Mouse (Mus musculus) common myeloid progenitor, adult 5-6 weeks (primary cell): ENCODE results near the gene Sec1. TPM values are rescaled to one million over a fixed set of nuclear protein-coding genes. Genes with fewer than 3 reads are reported as not detected.
A peak's percentile ranks its signal among the peaks of the same experiment; 100 is the strongest.

Experiments
- ATAC-seq: replicated peaks from 2 replicates; pipeline ENCODE4 v1.8.0; 2016; ENCODE audit warnings: low read depth, mild to moderate bottlenecking, moderate TSS enrichment, inconsistent platforms; ENCODE audit not compliant: poor library complexity, severe bottlenecking
- total RNA-seq: library from RNA; stranded (forward); fragments of 200-1000, 187-1606 nt; gene quantifications from 2 replicates; pipeline ENCODE4 v1.2.3, GENCODE M21; 2017

The Sec1 gene
- total RNA-seq, 1 experiment from 2014 or later: not detected

DNA sequence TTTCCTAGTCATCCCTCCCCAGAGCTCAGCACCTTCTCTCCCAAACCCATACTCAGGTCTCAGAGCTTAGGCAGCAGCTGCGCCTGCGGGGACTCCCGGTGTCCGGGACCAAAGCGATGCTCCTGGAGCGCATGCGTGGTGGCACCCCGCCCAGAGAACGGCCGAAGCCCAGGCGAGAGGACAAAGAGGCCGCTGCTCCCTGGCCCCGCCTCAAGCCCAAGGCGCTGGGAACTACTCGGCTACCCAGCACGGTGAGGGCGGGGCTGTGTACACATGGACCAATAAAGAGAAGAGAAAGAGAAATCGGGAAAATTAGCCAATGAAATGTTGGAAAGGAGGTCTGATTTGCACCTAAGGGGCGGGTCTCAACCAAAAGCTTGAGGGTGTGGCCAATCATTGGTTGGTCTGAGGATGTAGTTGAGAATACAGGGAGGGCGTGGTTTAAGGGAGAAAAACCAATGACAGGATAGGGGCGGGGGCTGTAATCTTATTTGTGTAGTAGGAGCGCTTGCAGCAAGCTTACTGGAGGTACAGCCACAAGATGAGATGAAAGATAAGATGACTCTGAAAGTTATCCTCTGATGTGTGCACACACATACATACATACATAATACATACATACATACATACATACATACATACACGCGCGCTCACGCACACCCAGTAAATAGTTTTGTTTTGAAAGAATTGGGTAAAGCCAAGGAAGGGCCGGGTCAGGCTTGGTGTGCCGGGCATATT is 50.6 kb downstream of the Sec1 start:
- peak; percentile 88 for ATAC-seq

DNA sequence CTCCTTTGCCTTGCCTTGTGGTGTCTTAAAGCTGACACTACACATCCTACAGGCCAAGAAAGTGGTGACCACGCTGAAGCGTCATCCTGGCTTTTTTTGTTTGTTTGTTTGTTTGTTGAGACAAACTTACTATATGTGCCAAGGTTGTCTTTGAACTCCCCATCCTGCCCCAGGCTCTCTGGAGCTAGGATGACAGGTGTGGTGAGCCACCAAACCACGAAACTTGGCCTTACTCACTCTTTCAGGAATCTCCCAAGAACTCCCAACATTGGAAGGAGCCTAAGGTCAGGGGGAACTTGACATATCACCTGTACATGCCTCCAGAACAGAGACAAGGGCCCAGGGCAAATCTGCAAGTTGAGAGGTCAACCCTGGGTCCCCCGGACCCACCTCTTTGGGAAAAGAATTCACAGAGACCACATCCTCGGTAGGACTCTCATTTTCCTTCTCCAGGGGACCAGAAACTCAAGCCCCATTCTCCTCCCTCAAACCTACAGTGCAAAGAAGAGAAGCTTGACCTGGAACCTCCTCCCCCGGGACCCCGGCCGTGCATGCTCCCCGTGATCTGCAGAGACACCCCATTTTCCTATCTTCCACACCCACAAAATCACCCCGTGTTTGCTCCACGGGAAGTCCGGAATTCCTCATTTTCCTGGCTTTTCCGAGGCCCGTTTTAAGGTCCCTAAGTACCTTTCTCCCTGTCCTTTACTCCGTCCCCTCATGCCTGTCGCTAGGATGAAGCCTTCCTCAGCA is 51.5 kb downstream of the Sec1 start:
- ATAC-seq: no peak

DNA sequence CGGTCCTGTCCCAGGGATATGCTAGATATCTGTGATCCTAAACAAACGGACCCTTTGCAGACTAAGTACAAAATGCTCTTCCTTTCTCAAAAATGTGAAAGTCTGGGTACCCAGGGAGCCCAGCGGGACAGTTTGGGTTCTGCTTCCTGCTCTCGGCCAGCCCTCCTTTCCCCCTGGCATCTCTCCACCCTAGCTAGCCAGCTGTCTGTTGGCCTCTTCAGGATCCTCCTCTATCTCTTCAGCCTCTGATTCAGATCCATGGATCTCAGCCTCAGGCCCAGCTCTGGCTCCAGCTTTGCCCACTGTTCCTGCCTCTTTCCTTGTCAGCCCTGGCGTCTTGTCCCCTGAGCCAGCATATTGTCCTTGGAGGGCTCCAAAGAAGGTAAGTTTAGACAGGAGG is 52.1 kb downstream of the Sec1 start:
- no peak for ATAC-seq

DNA sequence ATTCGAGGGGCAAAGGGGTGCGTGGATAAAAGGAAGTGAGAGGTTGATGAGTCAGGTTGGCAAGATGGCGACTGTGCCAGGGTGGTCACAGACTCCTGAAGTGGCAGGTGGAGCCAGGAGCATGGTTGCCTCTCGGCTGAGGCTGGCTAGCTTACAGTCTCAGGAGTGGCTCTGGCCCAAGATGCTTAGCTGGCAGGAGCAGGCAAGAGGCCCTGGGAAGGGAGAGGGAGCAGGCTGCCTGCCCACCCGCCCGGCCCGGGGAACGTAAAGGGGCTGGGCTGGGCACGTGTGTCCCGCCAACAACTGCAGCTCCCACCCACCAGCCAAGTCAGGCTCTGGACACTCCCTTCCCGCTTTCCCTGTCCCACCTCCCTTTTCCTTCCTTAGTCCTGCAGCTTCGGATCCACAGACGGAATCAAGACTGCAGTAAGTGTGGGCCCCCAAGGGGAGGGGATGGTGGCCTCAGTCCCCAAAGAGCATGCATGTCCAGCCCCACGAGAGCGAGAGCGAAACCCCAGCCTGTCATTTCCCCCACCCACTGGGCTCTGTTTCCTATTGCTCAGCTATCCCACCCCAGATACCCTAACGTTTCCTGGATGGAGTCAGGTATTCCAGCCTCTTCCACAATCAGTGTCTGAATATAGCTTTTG is 52.7 kb downstream of the Sec1 start:
- no peak for ATAC-seq

DNA sequence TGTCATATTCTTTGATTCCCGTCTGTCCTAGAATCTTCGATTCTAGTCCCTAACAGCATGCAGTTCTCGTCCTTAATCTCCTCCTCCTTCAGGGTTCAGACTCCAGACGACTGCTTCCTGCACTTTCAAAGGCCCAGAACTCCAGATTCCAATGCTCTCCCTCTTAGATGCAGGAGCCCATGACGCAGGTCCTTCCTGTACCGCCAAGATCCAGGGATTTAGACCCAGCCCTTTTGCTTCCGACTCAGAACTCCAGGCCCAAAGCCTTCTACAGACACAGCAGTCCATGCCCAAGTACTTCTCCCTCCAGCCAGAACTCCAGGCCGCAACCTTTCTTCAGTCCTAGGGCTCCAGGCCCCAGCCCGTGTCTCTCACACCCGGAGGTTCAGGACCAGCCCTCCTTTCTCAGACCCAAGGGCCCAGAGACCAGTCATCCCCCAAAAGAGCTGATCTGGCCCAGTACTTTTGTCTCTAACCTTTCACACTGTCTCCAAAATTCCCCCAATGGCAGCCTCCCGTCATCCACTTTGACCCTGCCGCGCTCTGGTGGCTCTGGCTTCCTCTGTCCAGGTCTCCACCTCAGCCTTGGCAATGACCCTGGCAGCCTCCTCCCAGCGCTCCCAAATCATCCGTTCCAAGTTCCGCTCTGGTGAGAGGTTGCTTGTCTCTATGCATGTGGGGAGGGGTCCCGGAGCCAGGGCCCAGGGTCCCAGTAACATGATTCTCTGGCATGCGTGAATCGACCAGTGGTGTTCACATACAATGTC is 53.8 kb downstream of the Sec1 start:
- no peak for ATAC-seq

DNA sequence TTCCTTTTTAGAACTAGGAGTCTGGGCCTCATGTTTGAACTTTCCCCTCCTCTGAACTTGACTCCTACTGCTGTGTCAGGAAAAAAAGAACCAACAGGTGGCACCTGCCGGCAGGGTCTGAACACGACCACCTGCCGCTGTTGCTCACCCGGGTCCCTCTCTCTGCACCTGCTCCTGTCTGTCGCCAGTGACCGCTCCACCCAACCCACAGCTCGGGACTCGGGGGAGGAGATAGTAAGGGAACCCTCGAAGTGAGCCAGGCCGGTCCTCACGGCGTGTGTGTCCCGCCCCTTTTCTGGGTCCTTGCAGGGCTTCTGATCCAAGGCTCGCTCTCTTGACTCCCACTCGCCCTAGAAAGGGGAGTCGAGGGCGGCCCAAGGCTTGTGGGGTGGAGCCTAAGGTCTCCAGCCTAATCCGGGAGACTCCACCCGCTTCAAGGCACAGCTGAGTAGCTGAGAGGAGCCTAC is 54.6 kb downstream of the Sec1 start, which contains the start of gene Mamstr:
Gene Mamstr (plus strand): TSS at position 417 of the 467 bp plus-strand sequence.
- no peak for ATAC-seq

DNA sequence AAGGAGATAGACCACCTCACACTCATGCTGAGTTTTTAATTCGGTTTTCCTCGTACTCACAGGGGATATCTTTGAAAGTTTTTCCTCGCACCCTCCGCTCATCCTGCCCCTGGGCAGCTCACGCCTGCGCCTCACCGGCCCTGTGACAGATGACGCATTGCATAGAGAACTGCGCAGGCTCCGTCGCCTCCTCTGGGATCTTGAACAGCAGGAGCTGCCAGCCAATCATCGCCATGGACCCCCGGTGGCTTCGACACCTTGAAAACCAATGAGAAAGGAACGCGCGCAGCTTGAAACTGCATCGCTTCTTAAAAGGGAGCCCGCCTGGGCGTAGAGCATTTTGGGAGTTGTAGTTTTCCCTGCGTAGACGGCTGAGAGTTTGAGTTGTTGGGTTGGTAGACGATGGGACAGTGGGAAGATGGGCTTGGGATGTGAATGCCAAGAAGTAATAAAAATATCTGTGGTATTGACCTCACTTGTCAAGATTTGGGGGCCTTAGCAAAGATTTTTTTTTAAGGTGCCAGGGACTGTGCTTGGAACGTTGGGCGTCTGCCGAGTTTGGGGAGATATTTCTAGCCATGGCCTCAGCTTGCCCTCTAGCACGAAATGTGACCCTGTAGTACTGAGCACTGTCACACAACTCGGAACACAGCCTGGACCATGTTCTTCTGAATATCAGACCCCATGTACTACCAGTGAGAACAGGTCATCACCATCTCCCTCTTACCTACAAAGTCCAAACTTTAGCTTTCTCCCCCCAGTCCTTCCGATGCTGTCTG is 55.4 kb downstream of the Sec1 start:
- ATAC-seq: no peak

DNA sequence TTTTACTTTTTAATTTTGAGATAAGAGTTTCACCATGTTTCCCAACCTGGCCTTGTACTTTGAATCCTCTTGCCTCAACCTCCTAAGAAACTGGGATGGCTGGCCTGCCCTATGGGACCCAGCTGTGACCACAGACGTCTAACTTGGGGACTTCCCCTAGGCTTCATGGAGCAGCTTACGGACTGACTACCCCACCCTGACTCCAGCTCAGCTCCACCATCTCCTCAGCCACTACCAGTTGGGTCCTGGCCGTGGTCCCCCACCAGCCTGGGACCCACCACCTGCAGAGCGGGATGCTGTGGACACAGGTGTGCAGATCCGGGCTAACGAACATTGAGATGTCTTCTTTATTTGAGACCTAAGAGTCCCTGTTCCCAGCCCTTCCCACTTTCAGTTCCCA is 56.5 kb downstream of the Sec1 start:
- ATAC-seq: no peak

DNA sequence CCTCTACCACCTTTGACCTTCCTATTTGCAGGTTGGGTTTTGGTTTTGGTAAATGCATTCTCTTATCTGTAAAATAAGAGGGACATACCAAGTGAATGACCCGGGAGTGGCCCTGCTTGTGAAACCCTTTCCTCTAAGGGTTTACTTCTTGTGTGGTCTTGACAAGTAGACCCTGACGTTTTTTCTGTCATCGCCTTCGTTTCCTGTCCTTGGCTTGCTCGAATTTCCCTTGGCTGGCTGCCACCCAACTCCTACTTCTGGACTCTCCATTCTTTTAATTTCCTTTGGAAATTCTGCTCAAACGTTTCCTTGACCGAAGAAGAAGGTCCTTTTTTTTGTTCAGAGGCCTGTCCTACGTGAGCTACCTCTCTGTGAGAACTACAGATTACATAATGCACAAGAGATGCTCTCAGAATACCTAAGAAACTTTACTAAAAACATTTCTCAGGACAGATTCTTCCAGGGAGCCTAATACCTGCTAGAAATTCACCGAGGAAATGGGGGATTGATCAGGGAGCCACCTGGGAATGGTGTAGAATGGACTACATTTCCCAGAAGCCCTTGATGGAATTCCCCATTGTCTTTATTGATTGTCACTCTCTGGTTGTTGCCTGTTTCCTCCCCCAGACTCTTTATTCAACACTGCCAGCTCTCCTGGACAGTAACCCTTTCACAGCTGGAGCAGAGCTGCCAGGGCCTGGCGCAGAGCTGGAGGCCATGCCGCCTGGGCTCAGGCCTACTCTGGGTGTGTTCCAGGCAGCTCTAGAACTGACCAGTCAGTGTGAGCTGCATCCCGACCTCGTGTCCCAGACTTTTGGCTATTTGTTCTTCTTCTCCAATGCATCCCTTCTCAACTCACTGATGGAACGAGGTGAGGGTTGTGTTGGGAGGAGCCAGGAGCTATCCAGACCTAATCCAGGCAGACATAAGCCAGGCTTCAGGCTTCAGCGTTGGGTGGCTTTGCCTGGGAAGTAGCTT is 58.2 kb downstream of the Sec1 start:
- ATAC-seq: no peak

DNA sequence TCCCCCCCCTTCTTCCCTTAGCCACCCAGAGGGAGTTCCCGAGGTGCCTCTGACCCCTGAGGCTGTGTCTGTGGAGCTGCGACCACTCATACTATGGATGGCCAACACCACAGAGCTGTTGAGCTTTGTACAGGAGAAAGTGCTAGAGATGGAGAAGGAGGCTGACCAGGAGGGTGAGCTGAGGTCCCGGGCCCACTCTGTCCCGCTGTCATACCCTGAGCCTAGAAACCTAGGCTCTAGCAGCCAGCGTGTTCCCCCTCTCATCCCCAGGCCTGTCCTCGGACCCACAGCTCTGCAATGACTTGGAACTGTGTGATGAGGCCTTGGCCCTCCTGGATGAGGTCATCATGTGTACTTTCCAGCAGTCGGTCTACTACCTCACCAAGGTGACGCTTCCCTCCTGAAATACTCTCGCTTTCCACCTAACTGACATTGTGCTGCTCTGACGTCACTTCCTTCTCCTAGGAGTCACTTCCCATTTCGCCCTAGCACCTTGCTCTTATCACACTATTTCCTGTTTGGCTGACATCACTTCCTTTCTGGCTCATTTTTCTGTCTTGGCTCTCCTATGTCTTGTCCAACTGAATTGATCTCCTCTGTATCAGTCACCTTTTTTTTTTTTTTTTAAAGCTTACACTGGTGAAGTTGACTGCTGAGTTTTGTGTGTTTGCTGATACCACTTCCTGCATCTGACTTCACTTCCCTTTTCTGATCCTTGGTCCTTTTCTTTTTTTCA is 59.1 kb downstream of the Sec1 start:
- peak; percentile 81 for ATAC-seq

DNA sequence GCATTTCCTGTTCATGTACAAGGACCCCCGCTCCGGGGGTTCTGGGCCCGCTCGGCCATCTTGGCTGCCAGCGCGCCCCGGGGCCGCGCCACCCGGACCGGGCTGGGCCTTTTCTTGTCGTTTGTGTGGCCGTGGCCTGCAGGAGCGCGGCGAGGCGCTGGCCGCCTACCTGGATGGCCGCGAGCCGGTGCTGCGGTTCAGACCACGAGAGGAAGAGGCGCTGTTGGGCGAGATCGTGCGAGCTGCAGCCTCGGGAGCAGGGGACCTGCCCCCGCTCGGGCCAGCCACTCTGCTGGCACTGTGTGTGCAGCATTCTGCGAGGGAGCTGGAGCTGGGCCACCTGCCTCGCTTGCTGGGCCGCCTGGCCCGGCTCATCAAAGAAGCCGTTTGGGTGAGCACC is 61.7 kb downstream of the Sec1 start:
- ATAC-seq: no peak

DNA sequence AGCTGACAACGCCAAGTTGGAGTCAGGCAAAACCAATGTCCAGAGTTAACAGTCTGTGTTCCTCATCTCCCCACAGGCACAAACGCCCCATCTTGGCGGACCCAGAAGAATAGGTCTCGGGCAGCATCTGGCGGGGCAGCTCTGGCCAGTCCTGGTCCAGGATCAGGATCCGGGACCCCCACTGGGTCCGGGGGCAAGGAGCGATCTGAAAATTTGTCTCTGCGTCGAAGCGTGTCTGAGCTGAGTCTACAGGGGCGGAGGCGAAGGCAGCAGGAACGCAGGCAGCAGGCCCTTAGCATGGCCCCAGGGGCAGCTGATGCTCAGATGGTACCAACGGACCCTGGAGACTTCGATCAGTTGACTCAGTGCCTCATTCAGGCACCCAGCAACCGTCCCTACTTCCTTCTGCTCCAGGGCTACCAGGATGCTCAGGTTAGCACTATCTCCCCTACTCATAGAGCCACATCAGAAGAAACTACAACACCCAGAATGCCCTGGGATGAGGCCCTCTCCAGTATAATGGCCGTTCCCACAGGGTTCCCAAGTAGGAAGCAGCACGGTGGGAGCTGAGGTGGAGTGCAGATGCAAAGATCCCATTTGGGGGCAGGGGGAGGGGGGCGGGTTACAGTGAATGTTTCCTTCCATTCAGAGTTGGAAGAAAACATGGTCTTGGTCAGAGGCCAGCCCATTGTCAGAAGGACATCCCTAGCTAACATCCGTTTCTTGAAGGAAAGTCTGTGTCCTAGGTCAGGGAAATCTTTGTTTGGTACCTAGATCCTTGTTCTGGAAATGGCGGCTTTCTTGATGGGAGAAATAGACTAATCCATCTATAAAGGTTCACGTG is 63.9 kb downstream of the Sec1 start:
- no peak for ATAC-seq

DNA sequence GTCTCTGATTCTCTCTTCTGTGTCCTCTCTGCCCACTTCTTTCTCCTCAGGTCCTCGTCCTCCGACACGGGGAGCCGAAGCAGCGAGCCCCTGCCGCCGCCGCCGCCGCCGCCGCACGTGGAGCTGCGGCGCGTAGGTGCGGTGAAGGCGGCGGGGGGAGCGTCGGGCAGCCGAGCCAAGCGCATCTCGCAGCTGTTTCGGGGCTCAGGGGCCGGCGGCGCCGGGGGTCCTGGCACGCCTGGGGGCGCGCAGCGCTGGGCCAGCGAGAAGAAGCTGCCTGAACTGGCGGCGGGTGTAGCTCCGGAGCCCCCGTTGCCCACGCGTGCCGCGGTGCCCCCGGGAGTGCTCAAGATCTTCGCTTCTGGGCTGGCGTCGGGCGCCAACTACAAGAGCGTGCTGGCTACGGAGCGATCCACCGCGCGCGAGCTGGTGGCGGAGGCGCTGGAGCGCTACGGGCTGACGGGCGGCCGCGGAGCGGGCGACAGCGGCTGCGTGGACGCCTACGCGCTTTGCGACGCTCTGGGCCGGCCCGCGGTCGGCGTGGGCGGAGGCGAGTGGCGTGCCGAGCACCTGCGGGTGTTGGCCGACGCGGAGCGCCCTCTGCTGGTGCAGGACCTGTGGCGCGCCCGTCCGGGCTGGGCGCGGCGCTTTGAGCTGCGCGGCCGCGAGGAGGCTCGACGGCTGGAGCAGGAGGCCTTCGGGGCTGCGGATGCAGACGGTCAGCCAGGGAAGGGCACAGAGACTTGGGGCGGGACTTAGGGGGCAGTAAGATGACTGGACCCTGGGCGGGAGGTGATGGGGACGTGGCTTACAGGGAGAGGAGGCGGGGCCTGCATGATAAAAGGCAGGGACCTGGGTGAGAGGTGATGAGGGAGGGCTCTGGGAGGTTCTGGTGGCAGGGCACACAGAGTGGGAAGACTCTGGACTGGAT is 65.6 kb downstream of the Sec1 start:
- ATAC-seq: peak; percentile 74
